Mouse (Mus musculus) lung, embryonic 15.5 days (tissue): Measurements from ENCODE around the gene Ogfod2. TPM values are rescaled to one million over a fixed set of nuclear protein-coding genes. Genes with fewer than 3 reads are reported as not detected.

Experiments
- ATAC-seq: fragments of 200-750 bp; cut with Nextera tagmentation; 2 replicates; pipeline ENCODE4 v1.8.0; 2017; ENCODE audit warnings: moderate number of reproducible peaks, borderline replicate concordance; ENCODE audit not compliant: low FRiP score, low TSS enrichment; ENCODE audit errors: extremely low read depth
- H3K27ac ChIP-seq: fragments of 300-500 bp; sonication (generic); 2 replicates; pipeline ENCODE4 v1.5.1; 2015; ENCODE audit warnings: moderate library complexity, mild to moderate bottlenecking, inconsistent platforms
- H3K27me3 ChIP-seq: fragments of 300-500 bp; sonication (generic); 2 replicates; pipeline ENCODE4 v1.6.1; 2015; ENCODE audit warnings: inconsistent platforms
- H3K36me3 ChIP-seq: fragments of 300-500 bp; sonication (generic); 2 replicates; pipeline ENCODE4 v1.6.1; 2015; ENCODE audit warnings: inconsistent platforms
- H3K4me1 ChIP-seq: fragments of 300-500 bp; sonication (generic); 2 replicates; pipeline ENCODE4 v1.6.1; 2015; ENCODE audit warnings: inconsistent platforms
- H3K4me2 ChIP-seq: fragments of 300-500 bp; sonication (generic); 2 replicates; pipeline ENCODE4 v1.6.1; 2015; ENCODE audit warnings: inconsistent platforms, mild to moderate bottlenecking, moderate library complexity
- H3K4me3 ChIP-seq: fragments of 300-500 bp; sonication (generic); 2 replicates; pipeline ENCODE4 v1.5.1; 2015; ENCODE audit warnings: mild to moderate bottlenecking, inconsistent platforms
- H3K9ac ChIP-seq: fragments of 300-500 bp; sonication (generic); 2 replicates; pipeline ENCODE4 v1.6.1; 2015; ENCODE audit warnings: inconsistent platforms
- H3K9me3 ChIP-seq: fragments of 300-500 bp; sonication (generic); 2 replicates; pipeline ENCODE4 v1.6.1; 2016; ENCODE audit warnings: inconsistent platforms
- WGBS: fragments of 180-500 bp; shearing (Covaris S2); methylation state at CpG from one replicate; pipeline ENCODE4 v1.1.7; 2015; 5-methylcytosine and 5-hydroxymethylcytosine counted together
- polyA plus RNA-seq: library from polyadenylated mRNA; unstranded; fragments of >200 nt; fragmentation: Nextera tagmentation; extraction: Ambion mirVana; gene quantifications from 2 replicates; pipeline ENCODE4 v1.2.1, GENCODE M21; 2015

The Ogfod2 gene
- polyA plus RNA-seq, 1 experiment from 2014 or later, result 26.5 TPM

DNA sequence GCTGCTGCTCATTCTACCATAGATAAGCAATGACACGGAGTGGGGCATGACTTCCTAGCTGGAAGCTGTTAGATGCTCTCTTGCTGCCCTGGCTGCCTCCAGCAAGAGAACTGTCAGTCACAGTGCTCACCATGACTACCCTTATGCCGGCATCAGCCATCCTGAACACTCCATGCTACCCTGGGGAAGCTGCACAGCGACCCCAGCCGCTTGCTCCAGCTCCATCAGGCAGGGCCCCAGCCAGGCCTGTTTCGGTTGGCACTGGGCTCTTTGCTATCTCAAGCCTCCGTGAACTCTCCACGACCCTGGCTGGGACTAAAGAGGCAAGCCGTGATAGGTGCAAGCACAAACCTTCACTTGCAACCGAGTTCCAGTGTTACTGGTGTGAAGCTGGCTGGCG lies 49.7 kb downstream of the Ogfod2 start:
- peak overlapping the region; percentile 57; the same call in 1 of the 2 replicates for H3K27ac ChIP-seq
- H3K9ac ChIP-seq, result no peak overlapping the region

DNA sequence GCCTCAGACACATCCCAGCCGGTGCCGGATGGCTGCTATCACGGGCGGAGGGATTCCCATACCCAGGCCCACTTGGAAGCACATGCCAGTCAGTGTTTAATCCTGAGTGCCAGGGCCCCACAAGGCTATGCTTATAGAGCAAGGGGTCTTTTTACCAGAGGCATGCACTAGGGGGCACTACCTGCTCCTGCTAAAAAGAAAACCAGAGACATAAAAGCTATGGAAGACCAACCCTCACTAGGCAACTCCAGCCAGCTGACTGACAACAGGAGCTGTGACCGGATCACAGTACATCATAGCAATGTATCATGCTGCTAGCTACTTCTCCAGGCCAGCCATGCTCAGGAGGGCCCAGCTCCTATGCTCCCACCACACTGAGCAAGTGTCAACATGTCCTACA lies 50.5 kb downstream of the Ogfod2 start:
- WGBS, result 50% methylated on average over 5 of the region's 5 CpGs

More for the DNA sequence above, 49.7 kb downstream of the Ogfod2 start:
- H3K36me3 ChIP-seq, result no peaks in the 10 kb centered on the region
- H3K27me3 ChIP-seq, result no peaks in the 10 kb centered on the region
- 17% methylated on average over 10 of the region's 10 CpGs for WGBS
- H3K4me1 ChIP-seq, result peaks cover 47% of the 10 kb centered on the region
- no peaks in the 10 kb centered on the region for H3K9me3 ChIP-seq
- ATAC-seq, result peak; percentile 47; the same call in 1 of the 2 replicates
- H3K4me2 ChIP-seq, result no peak overlapping the region
- no peak overlapping the region for H3K4me3 ChIP-seq

DNA sequence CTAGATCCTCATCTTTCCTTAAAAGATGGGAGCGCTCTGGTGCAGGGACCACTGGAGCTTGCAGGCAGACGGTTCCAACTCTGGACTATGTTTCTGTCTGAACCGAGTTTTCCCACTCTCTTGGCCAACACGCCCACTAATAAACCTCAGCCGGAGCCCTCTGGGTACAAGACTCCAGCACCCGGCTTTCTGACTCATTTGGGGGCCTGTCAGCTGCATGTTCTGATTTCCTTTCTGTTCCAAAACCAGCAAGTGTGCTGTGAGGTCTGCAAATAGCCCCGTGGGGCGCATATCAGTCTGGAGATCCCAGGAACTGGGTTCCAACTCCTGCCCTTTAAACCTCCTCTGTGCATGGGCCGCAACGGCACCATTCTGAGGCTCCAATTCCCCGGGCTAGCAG lies 51.3 kb downstream of the Ogfod2 start:
- peaks cover 57% of the 10 kb centered on the region for H3K4me1 ChIP-seq
- H3K9me3 ChIP-seq, result no peaks in the 10 kb centered on the region
- no peaks in the 10 kb centered on the region for H3K27me3 ChIP-seq
- H3K27ac ChIP-seq, result no peak overlapping the region
- no peak overlapping the region for H3K9ac ChIP-seq
- ATAC-seq, result no peak
- no peaks in the 10 kb centered on the region for H3K36me3 ChIP-seq
- 79% methylated on average over 11 of the region's 11 CpGs for WGBS
- no peak overlapping the region for H3K4me3 ChIP-seq
- no peak overlapping the region for H3K4me2 ChIP-seq

More for the DNA sequence above, 50.5 kb downstream of the Ogfod2 start:
- no peak overlapping the region for H3K4me2 ChIP-seq
- peaks cover 50% of the 10 kb centered on the region for H3K4me1 ChIP-seq
- no peaks in the 10 kb centered on the region for H3K9me3 ChIP-seq
- no peaks in the 10 kb centered on the region for H3K27me3 ChIP-seq
- no peak overlapping the region for H3K4me3 ChIP-seq
- H3K36me3 ChIP-seq, result no peaks in the 10 kb centered on the region
- ATAC-seq, result 0 out of 2 replicates have a peak, but pooled peaks have one; percentile 6
- H3K9ac ChIP-seq, result no peak overlapping the region
- no peak overlapping the region for H3K27ac ChIP-seq

Other genes starting within 250 kb of the Ogfod2 start
- 0.29 and 0.34 TPM in 2 replicates for gene Hcar2, start 246.8 kb upstream of the Ogfod2 start, polyA plus RNA-seq
- 0.59 and 0.75 TPM in 2 replicates for gene Hcar1, start 232.3 kb upstream of the Ogfod2 start, polyA plus RNA-seq
- gene Denr, start 205.1 kb upstream of the Ogfod2 start, polyA plus RNA-seq, result 118 and 120 TPM in 2 replicates
- gene Gm43518, start 184.9 kb upstream of the Ogfod2 start, polyA plus RNA-seq, result 1.7 and 2.3 TPM in 2 replicates
- 5.2 and 6.3 TPM in 2 replicates for gene Ccdc62, start 181.6 kb upstream of the Ogfod2 start, polyA plus RNA-seq
- 11.8 and 13.3 TPM in 2 replicates for gene Hip1r, start 138.7 kb upstream of the Ogfod2 start, polyA plus RNA-seq
- gene Vps37b, start 80.0 kb upstream of the Ogfod2 start, polyA plus RNA-seq, result 38.1 and 41.3 TPM in 2 replicates
- 1.9 and 3.6 TPM in 2 replicates for gene Abcb9, start 16.5 kb upstream of the Ogfod2 start, polyA plus RNA-seq
- 105 and 107 TPM in 2 replicates for gene Arl6ip4, start 3.8 kb downstream of the Ogfod2 start, polyA plus RNA-seq
- 6.2 and 6.7 TPM in 2 replicates for gene Pitpnm2, start 137.5 kb downstream of the Ogfod2 start, polyA plus RNA-seq
- 13.1 and 16.6 TPM in 2 replicates for gene Mphosph9, start 215.7 kb downstream of the Ogfod2 start, polyA plus RNA-seq
- 19.1 and 20.8 TPM in 2 replicates for gene 2810006K23Rik, start 215.8 kb downstream of the Ogfod2 start, polyA plus RNA-seq